Mouse (Mus musculus) liver, adult 2 months (tissue): Measurements from ENCODE around the gene Dio3. TPM values are rescaled to one million over a fixed set of nuclear protein-coding genes. Genes with fewer than 3 reads are reported as not detected.

Experiments used
- DNase-seq: peaks from one replicate; pipeline ENCODE4 v3.0.0-alpha.2; 2011; ENCODE audit warnings: low read depth, low spot score; ENCODE audit errors: extremely low read depth
- H3K27ac ChIP-seq: fragments of 200-500 bp; replicated peaks from 2 replicates; pipeline ENCODE4 v1.5.1; 2012; ENCODE audit warnings: low read depth, mild to moderate bottlenecking, control low read depth, inconsistent platforms, low read length; ENCODE audit not compliant: insufficient read depth
- H3K27me3 ChIP-seq: fragments of 200-500 bp; 2 replicates; pipeline ENCODE4 v1.6.1; 2012; ENCODE audit warnings: mild to moderate bottlenecking, moderate library complexity, low read length, inconsistent platforms; ENCODE audit not compliant: control insufficient read depth, insufficient read depth
- H3K36me3 ChIP-seq: fragments of 200-500 bp; 2 replicates; pipeline ENCODE4 v1.6.1; 2012; ENCODE audit warnings: low read length, inconsistent platforms; ENCODE audit not compliant: control insufficient read depth, insufficient read depth
- H3K4me1 ChIP-seq: fragments of 200-500 bp; 2 replicates; pipeline ENCODE4 v1.6.1; 2011; ENCODE audit warnings: low read length; ENCODE audit not compliant: control insufficient read depth, insufficient read depth
- H3K4me3 ChIP-seq: fragments of 200-500 bp; 2 replicates; pipeline ENCODE4 v1.5.1; 2011; ENCODE audit warnings: low read depth, mild to moderate bottlenecking, control low read depth, low read length, moderate library complexity; ENCODE audit not compliant: insufficient read depth
- H3K79me2 ChIP-seq: fragments of 200-500 bp; 2 replicates; pipeline ENCODE4 v1.6.1; 2012; ENCODE audit warnings: inconsistent platforms, mild to moderate bottlenecking, low read length, moderate library complexity; ENCODE audit not compliant: control insufficient read depth, insufficient read depth
- H3K9ac ChIP-seq: fragments of 200-500 bp; 2 replicates; pipeline ENCODE4 v1.6.1; 2012; ENCODE audit warnings: low read depth, mild to moderate bottlenecking, control low read depth, inconsistent platforms, low read length
- CTCF ChIP-seq: fragments of 200-500 bp; IDR thresholded peaks from 2 replicates; pipeline ENCODE4 v1.5.1; 2011; ENCODE audit warnings: low read depth, low read length, control low read depth
- POLR2A ChIP-seq: fragments of 200-500 bp; IDR thresholded peaks from 2 replicates; pipeline ENCODE4 v1.6.1; 2011; ENCODE audit warnings: low read length, control low read depth; ENCODE audit not compliant: insufficient read depth; ENCODE audit errors: extremely low read depth
- WGBS: fragments of 180-500 bp; shearing (Covaris S2); methylation state at CpG from one replicate; pipeline ENCODE4 v1.1.7; 2018; 5-methylcytosine and 5-hydroxymethylcytosine counted together
- polyA plus RNA-seq: library from polyadenylated mRNA; depleted of rRNA; stranded (reverse); fragments of >200 nt; gene quantifications from 2 replicates; pipeline ENCODE4 v1.2.3, GENCODE M21; 2012; rRNA removed
- total RNA-seq: library from RNA; depleted of rRNA; stranded (reverse); fragments of >200 nt; gene quantifications from 2 replicates; pipeline ENCODE4 v1.2.3, GENCODE M21; 2014; rRNA removed

Gene Dio3
- total and polyA plus RNA-seq, 2 experiments: 0.09 to 0.13 TPM

DNA sequence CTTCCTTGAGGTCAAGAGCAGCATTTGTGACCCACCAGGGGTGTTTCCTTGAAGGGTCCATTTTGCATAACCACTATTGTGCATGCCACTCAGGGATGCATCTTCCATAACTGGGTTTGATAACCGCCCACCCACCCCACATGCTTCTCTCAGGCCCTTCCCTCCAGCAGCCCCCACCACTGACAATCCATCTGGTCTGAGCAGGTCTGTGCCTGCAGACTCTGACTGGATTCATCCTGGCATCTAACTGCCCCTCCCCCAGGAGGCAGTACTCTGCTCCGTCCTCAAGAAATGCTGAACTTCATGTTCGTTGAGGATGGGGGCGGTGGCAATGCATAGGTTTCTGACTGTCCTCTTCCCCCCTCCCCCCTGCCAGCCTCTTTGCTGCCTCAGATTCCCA is 4.9 kb downstream of the Dio3 start:
- 40% methylated on average over 4 of the region's 4 CpGs for WGBS
- H3K4me1 ChIP-seq: no peaks in the 10 kb centered on the region
- H3K27me3 ChIP-seq: peaks cover 9% of the 10 kb centered on the region; the same call in 1 of the 2 replicates
- H3K27ac ChIP-seq: no peak overlapping the region
- TF ChIP-seq CTCF (no peak), POLR2A (no peak)
- DNase-seq: no peak
- no peaks in the 10 kb centered on the region for H3K36me3 ChIP-seq
- H3K9ac ChIP-seq: no peak overlapping the region
- no peak overlapping the region for H3K4me3 ChIP-seq
- H3K79me2 ChIP-seq: no peaks in the 10 kb centered on the region

DNA sequence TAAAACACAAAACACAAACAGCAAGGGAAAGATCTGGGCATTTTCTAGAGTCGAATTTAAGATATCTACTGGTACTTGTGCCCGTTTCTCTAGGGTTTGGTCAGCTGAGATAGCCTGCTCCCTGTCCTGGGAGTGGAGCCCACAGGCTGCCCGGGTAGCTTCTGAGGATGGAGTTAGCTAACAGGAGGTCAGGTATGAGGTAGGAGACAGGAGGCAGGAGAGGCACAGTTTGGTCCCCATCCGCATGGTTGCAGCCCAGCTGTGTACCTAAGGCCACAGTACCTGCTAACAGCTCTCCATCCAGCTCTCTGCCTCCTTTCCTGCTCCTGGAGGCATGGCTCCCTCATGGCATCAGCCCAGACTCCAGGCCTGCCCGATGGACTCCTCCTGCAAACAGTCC is 13.9 kb downstream of the Dio3 start:
- 76% methylated on average over 5 of the region's 5 CpGs for WGBS
- Histone ChIP-seq H3K36me3 (no peaks in the 10 kb centered on the region), H3K4me1 (no peaks in the 10 kb centered on the region), H3K79me2 (no peaks in the 10 kb centered on the region), H3K27ac (no peak overlapping the region), H3K27me3 (no peaks in the 10 kb centered on the region), H3K9ac (no peak overlapping the region), H3K4me3 (no peak overlapping the region)
- DNase-seq: no peak
- TF ChIP-seq POLR2A (no peak), CTCF (no peak)

- WGBS: 80% methylated on average over 16 of the region's 16 CpGs
- H3K79me2 ChIP-seq: no peaks in the 10 kb centered on the region
- no peaks in the 10 kb centered on the region for H3K36me3 ChIP-seq
- TF ChIP-seq POLR2A (no peak), CTCF (no peak)
- no peaks in the 10 kb centered on the region for H3K4me1 ChIP-seq
- H3K27ac ChIP-seq: no peak overlapping the region
- H3K27me3 ChIP-seq: no peaks in the 10 kb centered on the region
- no peak for DNase-seq
- H3K4me3 ChIP-seq: no peak overlapping the region
- H3K9ac ChIP-seq: no peak overlapping the region
These were observed 16.0 kb downstream of the Dio3 start for GRCm38 (mm10) chr12:110294891-110295290.

DNA sequence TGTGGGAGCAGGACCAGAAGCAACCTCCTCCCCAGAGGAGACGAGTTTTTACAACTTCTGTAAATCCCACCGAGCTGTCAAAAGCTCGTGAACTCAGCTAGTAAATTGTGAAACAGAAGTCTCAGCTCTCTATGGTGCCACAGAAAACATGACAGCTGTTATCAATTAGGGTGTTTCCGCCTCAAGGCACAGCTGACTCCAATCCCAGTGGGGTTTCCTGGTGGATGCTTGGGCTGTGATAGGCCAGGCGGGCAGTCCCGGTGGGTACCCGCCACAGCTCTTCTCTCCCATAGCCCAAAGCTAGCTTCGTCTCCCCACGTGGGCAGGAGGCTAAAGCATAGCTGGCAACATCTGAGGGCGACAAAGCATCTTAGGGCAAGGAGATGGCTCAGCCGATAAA is 19.8 kb downstream of the Dio3 start:
- Histone ChIP-seq H3K27me3 (no peaks in the 10 kb centered on the region), H3K36me3 (no peaks in the 10 kb centered on the region), H3K79me2 (no peaks in the 10 kb centered on the region), H3K27ac (no peak overlapping the region), H3K4me3 (no peak overlapping the region), H3K9ac (no peak overlapping the region), H3K4me1 (no peaks in the 10 kb centered on the region)
- TF ChIP-seq CTCF: no peak
- TF ChIP-seq POLR2A: no peak
- no peak for DNase-seq
- 63% methylated on average over 11 of the region's 11 CpGs for WGBS

GRCm38 (mm10) chr12:110319696-110320095 is 40.8 kb downstream of the Dio3 start:
- no peaks in the 10 kb centered on the region for H3K36me3 ChIP-seq
- H3K79me2 ChIP-seq: no peaks in the 10 kb centered on the region
- no peak for TF ChIP-seq CTCF
- no peak overlapping the region for H3K4me3 ChIP-seq
- H3K4me1 ChIP-seq: no peaks in the 10 kb centered on the region
- no peaks in the 10 kb centered on the region for H3K27me3 ChIP-seq
- no peak overlapping the region for H3K27ac ChIP-seq
- 85% methylated on average over 27 of the region's 27 CpGs for WGBS
- H3K9ac ChIP-seq: no peak overlapping the region
- no peak for DNase-seq

Other genes starting within 250 kb of the Dio3 start
- 28.3 and 29.4 TPM in 2 replicates for gene Ppp2r5c, start 168.1 kb downstream of the Dio3 start, total RNA-seq
- 12.5 and 15.2 TPM in 2 replicates for gene Ppp2r5c, start 168.1 kb downstream of the Dio3 start, polyA plus RNA-seq